In genomic region chr2:25565741-25566140, GRCm38 (mm10) we compare ENCODE assay signal across 25 mouse cellular contexts. TPM values are rescaled to one million over a fixed set of nuclear protein-coding genes. Genes with fewer than 3 reads are reported as not detected.
DNase-seq lines count a peak whose midpoint lies in the region; ATAC-seq and TF ChIP-seq lines count a peak whose summit lies in the region.
"Had no signal": no experiment of that assay in that cellular context is flagged by ENCODE, and none has a peak within 500 bp of the region (broad histone marks: within the 10 kb centered on the region; RNA-seq: fewer than 3 reads in every experiment).

No protein-coding gene starts in this region.

- no peak overlapping the region for H3K9ac ChIP-seq in embryonic facial prominence, embryonic 11.5 days (replicated peaks; ENCODE audit: low read length)
- no peak overlapping the region for H3K9ac ChIP-seq in hindbrain, embryonic 16.5 days (ENCODE audit: low read depth, low read length)
- no peak overlapping the region for H3K9ac ChIP-seq in hindbrain, postnatal 0 days (replicated peaks; ENCODE audit: low read length)
- H3K9ac ChIP-seq in intestine, embryonic 15.5 days, result no peak overlapping the region; the same call in 1 of the 2 replicates
- H3K9ac ChIP-seq: heart, embryonic 13.5 days; liver, embryonic 12.5 days; liver, postnatal 0 days; neural tube, embryonic 12.5 days had no signal

- H3K36me3 ChIP-seq in embryonic facial prominence, embryonic 11.5 days (replicated peaks; ENCODE audit: control insufficient read depth, insufficient read depth, low read depth, low read length), result peaks cover 5% of the 10 kb centered on the region
- peaks cover 100% of the 10 kb centered on the region for H3K36me3 ChIP-seq in embryonic facial prominence, embryonic 10.5 days (replicated peaks)
- peaks cover 31% of the 10 kb centered on the region for H3K36me3 ChIP-seq in hindbrain, embryonic 16.5 days (ENCODE audit: control insufficient read depth, insufficient read depth, low read length)
- H3K36me3 ChIP-seq in hindbrain, postnatal 0 days (ENCODE audit: insufficient read depth, low read length), result peaks cover 39% of the 10 kb centered on the region
- H3K36me3 ChIP-seq in intestine, embryonic 15.5 days, result peaks cover 51% of the 10 kb centered on the region

- DNase-seq in embryonic facial prominence, embryonic 11.5 days (ENCODE audit: low spot score), result no peak
- DNase-seq in embryonic facial prominence, embryonic 10.5 days (ENCODE audit: low spot score), result no peak
- no peak for DNase-seq in hindbrain, postnatal 0 days (ENCODE audit: low spot score)
- no peak for DNase-seq in gastrocnemius, postnatal 14 days
- DNase-seq: adrenal gland, postnatal 36 days; B cell, adult 2 months; embryo, embryonic 11 days; gastrocnemius, postnatal 36 days; heart, postnatal 10 days; kidney, adult 8-10 months; kidney, postnatal 10 days; left cerebral cortex, postnatal 4 days; liver, postnatal 0 days; lung, postnatal 36 days had no signal

- no peak overlapping the region for H3K27ac ChIP-seq in embryonic facial prominence, embryonic 11.5 days (replicated peaks; ENCODE audit: low read depth, low read length)
- H3K27ac ChIP-seq in embryonic facial prominence, embryonic 10.5 days (replicated peaks), result no peak overlapping the region
- H3K27ac ChIP-seq in hindbrain, embryonic 16.5 days (ENCODE audit: low read depth, low read length), result no peak overlapping the region
- no peak overlapping the region for H3K27ac ChIP-seq in hindbrain, postnatal 0 days
- peak overlapping the region; percentile 19; the same call in 1 of the 2 replicates for H3K27ac ChIP-seq in intestine, embryonic 15.5 days
- H3K27ac ChIP-seq: heart, embryonic 13.5 days; liver, embryonic 12.5 days; neural tube, embryonic 12.5 days had no signal

- 0 out of 2 replicates have a peak, but pooled peaks have one; percentile 15 for ATAC-seq in embryonic facial prominence, embryonic 11.5 days (replicated peaks; ENCODE audit: insufficient number of reproducible peaks, low FRiP score, low TSS enrichment, low read depth)
- ATAC-seq in hindbrain, embryonic 16.5 days, result peak; percentile 14; the same call in 1 of the 2 replicates
- ATAC-seq in hindbrain, postnatal 0 days, result no peak
- ATAC-seq in intestine, embryonic 15.5 days, result no peak
- ATAC-seq: forebrain, embryonic 14.5 days; inflammation-experienced regulatory T-cells, adult 6 months; liver, embryonic 12.5 days; liver, postnatal 0 days; midbrain, embryonic 16.5 days had no signal

- H3K9me3 ChIP-seq in embryonic facial prominence, embryonic 11.5 days (replicated peaks; ENCODE audit: control insufficient read depth, low read length), result no peaks in the 10 kb centered on the region
- H3K9me3 ChIP-seq in embryonic facial prominence, embryonic 10.5 days, result no peaks in the 10 kb centered on the region
- H3K9me3 ChIP-seq in hindbrain, embryonic 16.5 days (ENCODE audit: control insufficient read depth, low read length), result no peaks in the 10 kb centered on the region
- H3K9me3 ChIP-seq in hindbrain, postnatal 0 days (ENCODE audit: low read length), result no peaks in the 10 kb centered on the region
- H3K9me3 ChIP-seq in intestine, embryonic 15.5 days, result no peaks in the 10 kb centered on the region
- H3K9me3 ChIP-seq: heart, embryonic 13.5 days; liver, embryonic 12.5 days; neural tube, embryonic 12.5 days had no signal

- intact Hi-C loops in gastrocnemius, postnatal 14 days (cut with DNase I; ENCODE audit: low total_unique reads), result no loop called here

- no peak overlapping the region for H3K4me3 ChIP-seq in embryonic facial prominence, embryonic 11.5 days (ENCODE audit: low read depth, low read length)
- H3K4me3 ChIP-seq in embryonic facial prominence, embryonic 10.5 days, result no peak overlapping the region
- H3K4me3 ChIP-seq in hindbrain, embryonic 16.5 days (ENCODE audit: low read length), result no peak overlapping the region
- H3K4me3 ChIP-seq in hindbrain, postnatal 0 days (ENCODE audit: low read length), result no peak overlapping the region
- H3K4me3 ChIP-seq in intestine, embryonic 15.5 days (replicated peaks), result 0 out of 2 replicates have a peak overlapping the region, but pooled peaks have one; percentile 4
- H3K4me3 ChIP-seq: heart, embryonic 13.5 days; liver, embryonic 12.5 days; neural tube, embryonic 12.5 days had no signal

- no peak overlapping the region for H3K4me2 ChIP-seq in embryonic facial prominence, embryonic 11.5 days (ENCODE audit: low read depth, low read length)
- H3K4me2 ChIP-seq in hindbrain, embryonic 16.5 days (ENCODE audit: low read length), result no peak overlapping the region
- no peak overlapping the region for H3K4me2 ChIP-seq in hindbrain, postnatal 0 days (ENCODE audit: low read depth, low read length)
- H3K4me2 ChIP-seq in intestine, embryonic 15.5 days (replicated peaks), result peak overlapping the region; percentile 35
- H3K4me2 ChIP-seq: heart, embryonic 13.5 days; liver, embryonic 12.5 days; midbrain, embryonic 11.5 days; neural tube, embryonic 12.5 days had no signal

- whole genome bisulfite sequencing in embryonic facial prominence, embryonic 11.5 days, result 88% methylated on average over 8 of the region's 8 CpGs
- 88% methylated on average over 8 of the region's 8 CpGs for WGBS in embryonic facial prominence, embryonic 10.5 days
- 88% methylated on average over 8 of the region's 8 CpGs for WGBS in hindbrain, embryonic 16.5 days
- 82% methylated on average over 8 of the region's 8 CpGs for WGBS in hindbrain, postnatal 0 days
- WGBS in intestine, embryonic 15.5 days, result 90% methylated on average over 8 of the region's 8 CpGs

- H3K4me1 ChIP-seq in embryonic facial prominence, embryonic 11.5 days (ENCODE audit: control insufficient read depth, insufficient read depth, low read length), result no peaks in the 10 kb centered on the region
- H3K4me1 ChIP-seq in embryonic facial prominence, embryonic 10.5 days, result no peaks in the 10 kb centered on the region
- H3K4me1 ChIP-seq in hindbrain, embryonic 16.5 days (ENCODE audit: control insufficient read depth, insufficient read depth, low read depth, low read length), result no peaks in the 10 kb centered on the region
- no peaks in the 10 kb centered on the region for H3K4me1 ChIP-seq in hindbrain, postnatal 0 days (ENCODE audit: insufficient read depth, low read length)
- no peaks in the 10 kb centered on the region for H3K4me1 ChIP-seq in intestine, embryonic 15.5 days (replicated peaks)
- H3K4me1 ChIP-seq: heart, embryonic 13.5 days; neural tube, embryonic 12.5 days had no signal

- no peaks in the 10 kb centered on the region for H3K27me3 ChIP-seq in embryonic facial prominence, embryonic 11.5 days (ENCODE audit: control insufficient read depth, insufficient read depth, low read length)
- no peaks in the 10 kb centered on the region for H3K27me3 ChIP-seq in embryonic facial prominence, embryonic 10.5 days (replicated peaks; ENCODE audit: low read depth, poor library complexity, severe bottlenecking)
- no peaks in the 10 kb centered on the region for H3K27me3 ChIP-seq in hindbrain, embryonic 16.5 days (replicated peaks; ENCODE audit: control insufficient read depth, insufficient read depth, low read length)
- H3K27me3 ChIP-seq in hindbrain, postnatal 0 days (ENCODE audit: insufficient read depth, low read length), result no peaks in the 10 kb centered on the region
- H3K27me3 ChIP-seq in intestine, embryonic 15.5 days (replicated peaks), result no peaks in the 10 kb centered on the region
- H3K27me3 ChIP-seq: heart, embryonic 13.5 days; liver, embryonic 12.5 days; neural tube, embryonic 12.5 days had no signal

- TF ChIP-seq CTCF in hindbrain, postnatal 0 days (IDR thresholded peaks at IDR 0.05; ENCODE audit: low read depth), result no peak

RNA-seq across cellular contexts. Expression of gene Edf1, which starts 8.1 kb away (rescaled TPM):
- 336 and 375 TPM in 2 replicates for polyA plus RNA-seq in embryonic facial prominence, embryonic 11.5 days (2014; fragmentation: Nextera tagmentation; extraction: Ambion mirVana)
- polyA plus RNA-seq in embryonic facial prominence, embryonic 10.5 days (2016; fragmentation: Nextera tagmentation; extraction: Ambion mirVana), result 310 and 316 TPM in 2 replicates
- 384 and 413 TPM in 2 replicates for polyA plus RNA-seq in hindbrain, embryonic 16.5 days (2015; fragmentation: Nextera tagmentation; extraction: Ambion mirVana)
- total RNA-seq in hindbrain, postnatal 0 days (2014; rRNA removed), result 159 and 274 TPM in 2 replicates
- 394 and 413 TPM in 2 replicates for polyA plus RNA-seq in hindbrain, postnatal 0 days (2015; fragmentation: Nextera tagmentation; extraction: Ambion mirVana)
- polyA plus RNA-seq in intestine, embryonic 15.5 days (2015; fragmentation: Nextera tagmentation; extraction: Ambion mirVana), result 339 and 367 TPM in 2 replicates
- total RNA-seq in gastrocnemius, postnatal 14 days (2021), result 100 to 1,000 TPM; 164 to 173 TPM

RNA-seq across cellular contexts. Expression of gene Mamdc4, which starts 8.9 kb away (rescaled TPM):
- 1.2 and 8.5 TPM in 2 replicates for polyA plus RNA-seq in embryonic facial prominence, embryonic 11.5 days (2014; fragmentation: Nextera tagmentation; extraction: Ambion mirVana)
- 1.9 and 7.7 TPM in 2 replicates for polyA plus RNA-seq in embryonic facial prominence, embryonic 10.5 days (2016; fragmentation: Nextera tagmentation; extraction: Ambion mirVana)
- 1.8 and 3.7 TPM in 2 replicates for polyA plus RNA-seq in hindbrain, embryonic 16.5 days (2015; fragmentation: Nextera tagmentation; extraction: Ambion mirVana)
- total RNA-seq in hindbrain, postnatal 0 days (2014; rRNA removed), result 1.2 and 2.5 TPM in 2 replicates
- polyA plus RNA-seq in hindbrain, postnatal 0 days (2015; fragmentation: Nextera tagmentation; extraction: Ambion mirVana), result 1.2 and 2.0 TPM in 2 replicates
- polyA plus RNA-seq in intestine, embryonic 15.5 days (2015; fragmentation: Nextera tagmentation; extraction: Ambion mirVana), result 297 and 389 TPM in 2 replicates
- total RNA-seq in gastrocnemius, postnatal 14 days (2021), result under 1 TPM; 0.68 to 0.80 TPM

RNA-seq across cellular contexts. Expression of gene Phpt1, which starts 9.3 kb away (rescaled TPM):
- polyA plus RNA-seq in embryonic facial prominence, embryonic 11.5 days (2014; fragmentation: Nextera tagmentation; extraction: Ambion mirVana), result 145 and 157 TPM in 2 replicates
- polyA plus RNA-seq in embryonic facial prominence, embryonic 10.5 days (2016; fragmentation: Nextera tagmentation; extraction: Ambion mirVana), result 146 and 155 TPM in 2 replicates
- 164 and 178 TPM in 2 replicates for polyA plus RNA-seq in hindbrain, embryonic 16.5 days (2015; fragmentation: Nextera tagmentation; extraction: Ambion mirVana)
- total RNA-seq in hindbrain, postnatal 0 days (2014; rRNA removed), result 35.4 and 48.2 TPM in 2 replicates
- polyA plus RNA-seq in hindbrain, postnatal 0 days (2015; fragmentation: Nextera tagmentation; extraction: Ambion mirVana), result 232 and 242 TPM in 2 replicates
- 163 and 190 TPM in 2 replicates for polyA plus RNA-seq in intestine, embryonic 15.5 days (2015; fragmentation: Nextera tagmentation; extraction: Ambion mirVana)
- 10 to 100 TPM; 42.6 to 44.8 TPM for total RNA-seq in gastrocnemius, postnatal 14 days (2021)

RNA-seq across cellular contexts. Expression of gene Ajm1, which starts 15.8 kb away (rescaled TPM):
- 0.07 and 0.25 TPM in 2 replicates for polyA plus RNA-seq in embryonic facial prominence, embryonic 11.5 days (2014; fragmentation: Nextera tagmentation; extraction: Ambion mirVana)
- polyA plus RNA-seq in embryonic facial prominence, embryonic 10.5 days (2016; fragmentation: Nextera tagmentation; extraction: Ambion mirVana), result 0.05 and 0.16 TPM in 2 replicates
- 12.0 and 15.1 TPM in 2 replicates for polyA plus RNA-seq in hindbrain, embryonic 16.5 days (2015; fragmentation: Nextera tagmentation; extraction: Ambion mirVana)
- 22.4 and 29.1 TPM in 2 replicates for total RNA-seq in hindbrain, postnatal 0 days (2014; rRNA removed)
- 18.8 and 19.8 TPM in 2 replicates for polyA plus RNA-seq in hindbrain, postnatal 0 days (2015; fragmentation: Nextera tagmentation; extraction: Ambion mirVana)
- polyA plus RNA-seq in intestine, embryonic 15.5 days (2015; fragmentation: Nextera tagmentation; extraction: Ambion mirVana), result 1.7 and 2.9 TPM in 2 replicates
- total RNA-seq in gastrocnemius, postnatal 14 days (2021), result under 1 TPM in 1 of 2 experiments, not detected in 1; 0.10 TPM
- total RNA-seq: gastrocnemius, adult 18-20 months; gastrocnemius, postnatal 36 days; megakaryocyte, adult 5-6 weeks had no signal
- polyA plus RNA-seq: liver, embryonic 12.5 days; liver, postnatal 0 days had no signal

RNA-seq across cellular contexts. Expression of gene Traf2, which starts 19.0 kb away (rescaled TPM):
- 35.6 and 36.0 TPM in 2 replicates for polyA plus RNA-seq in embryonic facial prominence, embryonic 11.5 days (2014; fragmentation: Nextera tagmentation; extraction: Ambion mirVana)
- 39.9 and 40.1 TPM in 2 replicates for polyA plus RNA-seq in embryonic facial prominence, embryonic 10.5 days (2016; fragmentation: Nextera tagmentation; extraction: Ambion mirVana)
- 16.8 and 17.8 TPM in 2 replicates for polyA plus RNA-seq in hindbrain, embryonic 16.5 days (2015; fragmentation: Nextera tagmentation; extraction: Ambion mirVana)
- total RNA-seq in hindbrain, postnatal 0 days (2014; rRNA removed), result 10.0 and 11.4 TPM in 2 replicates
- polyA plus RNA-seq in hindbrain, postnatal 0 days (2015; fragmentation: Nextera tagmentation; extraction: Ambion mirVana), result 9.2 and 9.3 TPM in 2 replicates
- 26.7 and 32.4 TPM in 2 replicates for polyA plus RNA-seq in intestine, embryonic 15.5 days (2015; fragmentation: Nextera tagmentation; extraction: Ambion mirVana)
- total RNA-seq in gastrocnemius, postnatal 14 days (2021), result 10 to 100 TPM in 1 of 2 experiments, 1 to 10 TPM in 1; 9.7 to 13.3 TPM

Comparison
In these comparisons a context has a peak if more than half of its experiments do, and no peak if none do; other contexts are left out.
1. ATAC-seq: peak in embryonic facial prominence, embryonic 11.5 days (single experiment) and hindbrain, embryonic 16.5 days (single experiment); none in hindbrain, postnatal 0 days (single experiment) and intestine, embryonic 15.5 days (single experiment).
2. RNA of gene Mamdc4, which starts 8.9 kb away (polyA plus RNA-seq): 297 to 389 TPM in intestine, embryonic 15.5 days; 1.2 to 2.0 TPM in hindbrain, postnatal 0 days, 1.9 to 7.7 TPM in embryonic facial prominence, embryonic 10.5 days, 1.8 to 3.7 TPM in hindbrain, embryonic 16.5 days and 1.2 to 8.5 TPM in embryonic facial prominence, embryonic 11.5 days; every median in the first group is over 10 times any median in the second.